Mouse (Mus musculus) limb, embryonic 14.5 days (tissue): ENCODE data around the gene Zfp341. TPM values are rescaled to one million over a fixed set of nuclear protein-coding genes. Genes with fewer than 3 reads are reported as not detected.

Source experiments
- ATAC-seq: fragments of 200-750 bp; cut with Nextera tagmentation; 2 replicates; pipeline ENCODE4 v1.8.0; 2017; ENCODE audit warnings: low read depth, moderate number of reproducible peaks, moderate TSS enrichment; ENCODE audit not compliant: low FRiP score
- DNase-seq: peaks from one replicate; pipeline ENCODE4 v3.0.0-alpha.2; 2015; ENCODE audit warnings: low spot score
- H3K27ac ChIP-seq: fragments of 300-500 bp; sonication (generic); replicated peaks from 2 replicates; pipeline ENCODE4 v1.5.1; 2014; ENCODE audit warnings: low read depth, mild to moderate bottlenecking, low read length, moderate library complexity, mixed read lengths
- H3K27me3 ChIP-seq: fragments of 300-500 bp; sonication (generic); 2 replicates; pipeline ENCODE4 v1.6.1; 2014; ENCODE audit warnings: low read length, mixed read lengths; ENCODE audit not compliant: control insufficient read depth, insufficient read depth
- H3K36me3 ChIP-seq: fragments of 300-500 bp; sonication (generic); 2 replicates; pipeline ENCODE4 v1.6.1; 2014; ENCODE audit warnings: mild to moderate bottlenecking, low read length, moderate library complexity, mixed read lengths; ENCODE audit not compliant: control insufficient read depth, insufficient read depth
- H3K4me1 ChIP-seq: fragments of 300-500 bp; sonication (generic); 2 replicates; pipeline ENCODE4 v1.6.1; 2014; ENCODE audit warnings: antibody characterized with exemption, low read length, mixed read lengths; ENCODE audit not compliant: control insufficient read depth, insufficient read depth
- H3K4me2 ChIP-seq: fragments of 300-500 bp; sonication (generic); replicated peaks from 2 replicates; pipeline ENCODE4 v1.6.1; 2014; ENCODE audit warnings: low read depth, mild to moderate bottlenecking, low read length, moderate library complexity; ENCODE audit not compliant: severe bottlenecking
- H3K4me3 ChIP-seq: fragments of 300-500 bp; sonication (generic); replicated peaks from 2 replicates; pipeline ENCODE4 v1.5.1; 2014; ENCODE audit warnings: low read length
- H3K9ac ChIP-seq: fragments of 300-500 bp; sonication (generic); 2 replicates; pipeline ENCODE4 v1.6.1; 2014; ENCODE audit warnings: mild to moderate bottlenecking, low read depth, low read length, moderate library complexity; ENCODE audit not compliant: severe bottlenecking
- H3K9me3 ChIP-seq: fragments of 300-500 bp; sonication (generic); 2 replicates; pipeline ENCODE4 v1.6.1; 2016; ENCODE audit warnings: low read length; ENCODE audit not compliant: control insufficient read depth
- POLR2A ChIP-seq: fragments of 200-500 bp; IDR thresholded peaks from 2 replicates; pipeline ENCODE4 v1.8.0; 2012; ENCODE audit warnings: inconsistent platforms, mild to moderate bottlenecking, moderate library complexity, borderline replicate concordance; ENCODE audit not compliant: insufficient read depth, insufficient read length; ENCODE audit errors: extremely low read depth
- WGBS: fragments of 180-500 bp; shearing (Covaris S2); extraction: QIAGEN DNeasy Blood & Tissue Kit; methylation state at CpG from one replicate; pipeline ENCODE4 v1.1.7; 2014; 5-methylcytosine and 5-hydroxymethylcytosine counted together
- polyA plus RNA-seq, 2 experiments: library from polyadenylated mRNA; depleted of rRNA in 1 of 2; stranded (reverse) in 1 of 2; unstranded in 1 of 2; fragments of >200 nt; fragmentation: Nextera tagmentation in 1 of 2; extraction: Ambion mirVana in 1 of 2; gene quantifications; 2 replicates each; pipeline versions ENCODE4 v1.2.1 to v1.2.3; 2012 to 2014

The Zfp341 gene
- polyA plus RNA-seq, 2 experiments, result 1.1 to 7.1 TPM

DNA sequence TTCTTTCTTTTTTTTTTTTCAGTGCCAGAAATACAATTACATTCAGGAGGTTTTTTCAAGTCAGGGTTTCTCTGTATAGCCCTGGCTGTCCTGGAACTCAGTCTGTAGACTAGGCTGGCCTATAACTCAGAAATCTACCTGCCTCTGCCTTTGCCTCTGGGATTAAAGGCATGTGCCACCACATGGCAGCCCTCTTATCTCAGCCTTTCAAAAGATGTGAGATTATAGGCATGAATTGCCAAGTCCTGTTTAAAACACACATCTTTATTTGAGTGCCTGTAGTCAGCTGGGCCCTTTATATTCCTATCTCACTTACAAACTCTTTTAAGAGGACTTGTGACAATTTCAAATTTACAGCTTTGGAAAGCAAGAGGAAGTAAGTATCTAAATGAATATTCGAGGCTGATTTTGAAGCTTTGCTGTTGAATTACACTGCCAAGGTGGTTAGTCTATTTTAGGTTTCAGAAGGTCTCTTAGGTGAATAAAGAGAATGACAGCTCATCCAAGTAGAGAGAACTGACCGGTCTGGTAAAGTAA is 42.8 kb downstream of the Zfp341 start:
- 72% methylated on average over 2 of the region's 2 CpGs for WGBS
- 0 out of 2 replicates have a peak overlapping the region, but pooled peaks have one; percentile 13 for H3K27ac ChIP-seq
- H3K36me3 ChIP-seq, result peaks cover 7% of the 10 kb centered on the region; the same call in 1 of the 2 replicates
- H3K4me2 ChIP-seq, result peak overlapping the region; percentile 63
- peak overlapping the region; percentile 70; the same call in 1 of the 2 replicates for H3K4me3 ChIP-seq
- no peaks in the 10 kb centered on the region for H3K27me3 ChIP-seq
- no peak for TF ChIP-seq POLR2A
- 0 out of 2 replicates have a peak overlapping the region, but pooled peaks have one; percentile 14 for H3K9ac ChIP-seq
- no peak for ATAC-seq
- H3K4me1 ChIP-seq, result peaks cover 17% of the 10 kb centered on the region
- no peaks in the 10 kb centered on the region for H3K9me3 ChIP-seq
- DNase-seq, result no peak

DNA sequence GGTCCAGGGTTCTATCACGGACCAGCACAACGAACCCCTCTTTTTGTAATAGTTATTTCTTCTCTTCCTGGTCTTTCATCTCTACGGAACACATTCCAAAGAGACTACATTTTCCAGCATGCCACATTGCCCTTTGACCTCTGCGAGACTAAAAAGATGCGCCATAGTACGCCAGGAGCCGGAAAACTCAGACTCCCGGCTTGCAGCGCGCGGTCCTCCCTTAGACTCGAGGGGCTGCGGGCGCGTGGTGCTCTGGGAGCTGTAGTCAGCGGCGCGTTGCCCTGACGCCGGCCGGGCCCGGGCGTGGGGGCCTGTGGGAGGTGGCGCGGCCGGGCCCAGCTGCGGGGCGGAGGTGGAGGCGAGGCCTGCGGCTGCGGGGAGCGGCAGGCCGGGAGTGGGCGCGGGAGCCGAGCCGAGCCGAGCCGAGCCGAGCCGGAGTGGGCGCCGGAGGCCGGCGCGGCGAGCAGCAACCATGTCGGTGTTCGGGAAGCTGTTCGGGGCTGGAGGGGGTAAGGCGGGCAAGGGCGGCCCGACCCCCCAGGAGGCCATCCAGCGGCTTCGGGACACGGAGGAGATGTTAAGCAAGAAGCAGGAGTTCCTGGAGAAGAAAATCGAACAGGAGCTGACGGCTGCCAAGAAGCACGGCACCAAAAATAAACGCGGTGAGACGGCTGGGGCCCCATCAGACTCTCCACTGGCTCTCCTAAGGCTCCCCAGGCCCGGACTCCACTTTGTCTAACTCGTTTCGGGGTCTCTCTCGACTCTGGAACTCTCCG is 43.8 kb downstream of the Zfp341 start:
- H3K4me1 ChIP-seq, result peaks cover 17% of the 10 kb centered on the region
- under 1% methylated on average over 64 of the region's 67 CpGs for WGBS
- no peaks in the 10 kb centered on the region for H3K27me3 ChIP-seq
- H3K9ac ChIP-seq, result peak overlapping the region; percentile 88
- TF ChIP-seq POLR2A, result peak; percentile 62; the same call in 1 of the 2 replicates
- no peaks in the 10 kb centered on the region for H3K9me3 ChIP-seq
- peak overlapping the region; percentile 63 for H3K4me2 ChIP-seq
- peaks cover 10% of the 10 kb centered on the region; the same call in 1 of the 2 replicates for H3K36me3 ChIP-seq
- ATAC-seq, result peak; percentile 99
- peak overlapping the region; percentile 70 for H3K4me3 ChIP-seq
- DNase-seq, result peak; percentile 98
- H3K27ac ChIP-seq, result peak overlapping the region; percentile 85

DNA sequence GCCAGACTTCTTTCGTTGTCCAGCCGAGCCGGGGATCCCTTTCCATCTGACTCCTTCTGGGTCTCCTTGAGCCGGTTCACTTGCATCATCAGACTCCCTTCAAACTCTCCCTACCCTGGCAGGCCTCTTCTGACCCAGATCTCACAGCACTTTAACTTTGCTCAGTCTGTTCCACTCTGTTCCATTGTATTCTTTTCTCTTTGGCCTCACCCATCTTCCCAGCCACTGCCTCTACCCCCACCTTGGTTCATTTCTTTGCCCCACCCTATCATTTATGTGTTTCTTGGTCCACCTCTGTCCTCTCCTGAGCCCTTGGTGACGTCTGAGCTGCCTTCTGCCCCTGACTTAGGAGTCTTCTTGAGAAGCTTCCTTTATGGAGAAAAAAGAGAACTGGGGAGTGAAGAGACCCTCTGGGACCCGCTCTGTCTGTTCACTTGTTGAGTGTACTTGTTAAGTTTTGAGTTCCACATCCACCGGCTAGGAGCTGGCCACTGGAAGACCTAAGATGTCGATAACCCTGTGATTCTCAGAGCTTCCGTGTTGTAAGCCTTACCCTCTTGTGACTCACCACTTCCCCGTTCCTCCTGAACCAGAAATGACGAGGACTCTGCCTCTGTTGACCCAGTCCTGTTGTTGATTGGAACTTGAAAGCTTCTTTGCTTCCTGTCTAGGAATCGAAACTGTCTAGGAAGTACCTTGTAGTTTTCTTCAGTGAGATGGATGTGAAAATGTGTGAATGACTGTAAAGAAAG is 44.6 kb downstream of the Zfp341 start:
- DNase-seq (peak; percentile 16), ATAC-seq (no peak)
- peak overlapping the region; percentile 70 for H3K4me3 ChIP-seq
- TF ChIP-seq POLR2A, result no peak
- H3K36me3 ChIP-seq, result peaks cover 10% of the 10 kb centered on the region; the same call in 1 of the 2 replicates
- WGBS, result 9% methylated on average over 12 of the region's 12 CpGs
- H3K27ac ChIP-seq, result peak overlapping the region; percentile 85
- peaks cover 17% of the 10 kb centered on the region for H3K4me1 ChIP-seq
- no peaks in the 10 kb centered on the region for H3K27me3 ChIP-seq
- peak overlapping the region; percentile 88 for H3K9ac ChIP-seq
- no peaks in the 10 kb centered on the region for H3K9me3 ChIP-seq
- peak overlapping the region; percentile 63 for H3K4me2 ChIP-seq

GRCm38 (mm10) chr2:154659070-154659469 is 46.0 kb downstream of the Zfp341 start:
- H3K4me2 ChIP-seq, result peak overlapping the region; percentile 63
- H3K4me3 ChIP-seq, result peak overlapping the region; percentile 70
- H3K9ac ChIP-seq, result peak overlapping the region; percentile 88; the same call in 1 of the 2 replicates
- 86% methylated on average over 4 of the region's 4 CpGs for WGBS
- H3K27me3 ChIP-seq, result no peaks in the 10 kb centered on the region
- peaks cover 10% of the 10 kb centered on the region; the same call in 1 of the 2 replicates for H3K36me3 ChIP-seq
- no peak overlapping the region for H3K27ac ChIP-seq
- DNase-seq (no peak), ATAC-seq (no peak)
- H3K4me1 ChIP-seq, result peaks cover 17% of the 10 kb centered on the region
- H3K9me3 ChIP-seq, result no peaks in the 10 kb centered on the region
- TF ChIP-seq POLR2A, result no peak
